Mouse (Mus musculus) stomach, postnatal 0 days (tissue): Measurements from ENCODE around the gene Sh2b2. TPM values are rescaled to one million over a fixed set of nuclear protein-coding genes. Genes with fewer than 3 reads are reported as not detected.

Source experiments
- ATAC-seq: fragments of 200-750 bp; cut with Nextera tagmentation; 2 replicates; pipeline ENCODE4 v1.8.0; 2017; ENCODE audit not compliant: low FRiP score, low TSS enrichment
- DNase-seq: peaks from one replicate; pipeline ENCODE4 v3.0.0-alpha.2; 2016; ENCODE audit warnings: low spot score
- H3K27ac ChIP-seq: fragments of 300-500 bp; sonication (generic); replicated peaks from 2 replicates; pipeline ENCODE4 v1.5.1; 2014; ENCODE audit warnings: mild to moderate bottlenecking, control low read depth
- H3K27me3 ChIP-seq: fragments of 300-500 bp; sonication (generic); 2 replicates; pipeline ENCODE4 v1.6.1; 2014; ENCODE audit warnings: low read length; ENCODE audit not compliant: control insufficient read depth, insufficient read depth
- H3K36me3 ChIP-seq: fragments of 300-500 bp; sonication (generic); 2 replicates; pipeline ENCODE4 v1.6.1; 2014; ENCODE audit warnings: low read length, mixed read lengths; ENCODE audit not compliant: control insufficient read depth, insufficient read depth
- H3K4me1 ChIP-seq: fragments of 300-500 bp; sonication (generic); replicated peaks from 2 replicates; pipeline ENCODE4 v1.6.1; 2014; ENCODE audit warnings: antibody characterized with exemption; ENCODE audit not compliant: control insufficient read depth, insufficient read depth
- H3K4me2 ChIP-seq: fragments of 300-500 bp; sonication (generic); replicated peaks from 2 replicates; pipeline ENCODE4 v1.6.1; 2014; ENCODE audit warnings: low read depth, mild to moderate bottlenecking, control low read depth, moderate library complexity
- H3K4me3 ChIP-seq: fragments of 300-500 bp; sonication (generic); 2 replicates; pipeline ENCODE4 v1.5.1; 2014; ENCODE audit warnings: low read depth, low read length, control low read depth
- H3K9ac ChIP-seq: fragments of 300-500 bp; sonication (generic); 2 replicates; pipeline ENCODE4 v1.6.1; 2014; ENCODE audit warnings: mild to moderate bottlenecking, low read length, control low read depth, mixed read lengths
- H3K9me3 ChIP-seq: fragments of 300-500 bp; sonication (generic); 2 replicates; pipeline ENCODE4 v1.6.1; 2016; ENCODE audit warnings: low read length; ENCODE audit not compliant: control insufficient read depth
- CTCF ChIP-seq: IDR thresholded peaks from 2 replicates; pipeline ENCODE4 v1.5.1; 2016; ENCODE audit warnings: antibody characterized with exemption, low read depth, mild to moderate bottlenecking, moderate library complexity
- EP300 ChIP-seq: optimal IDR thresholded peaks from 2 replicates; pipeline ENCODE3; 2016; ENCODE audit warnings: antibody characterized with exemption
- WGBS: fragments of 180-500 bp; shearing (Covaris S2); extraction: QIAGEN DNeasy Blood & Tissue Kit; methylation state at CpG from one replicate; pipeline ENCODE4 v1.1.7; 2014; 5-methylcytosine and 5-hydroxymethylcytosine counted together
- polyA plus RNA-seq: library from polyadenylated mRNA; unstranded; fragments of >200 nt; fragmentation: Nextera tagmentation; extraction: Ambion mirVana; gene quantifications from 2 replicates; pipeline ENCODE4 v1.2.1, GENCODE M21; 2015

Gene Sh2b2
- polyA plus RNA-seq, 1 experiment from 2014 or later = 0.92 TPM

GRCm38 (mm10) chr5:136171363-136172341, 74.7 kb downstream of the Sh2b2 start:
- peak overlapping the region; percentile 57; the same call in 1 of the 2 replicates for H3K4me3 ChIP-seq
- DNase-seq (peak; percentile 50), ATAC-seq (peak; percentile 39)
- 24% methylated on average over 17 of the region's 17 CpGs for WGBS
- TF ChIP-seq CTCF (no peak), EP300 (no peak)
- H3K27me3 ChIP-seq = no peaks in the 10 kb centered on the region
- H3K9ac ChIP-seq = no peak overlapping the region
- no peaks in the 10 kb centered on the region for H3K9me3 ChIP-seq
- H3K27ac ChIP-seq = peak overlapping the region; percentile 88
- no peaks in the 10 kb centered on the region for H3K36me3 ChIP-seq
- peak overlapping the region; percentile 87 for H3K4me2 ChIP-seq
- peaks cover 2% of the 10 kb centered on the region; the same call in 1 of the 2 replicates for H3K4me1 ChIP-seq

DNA sequence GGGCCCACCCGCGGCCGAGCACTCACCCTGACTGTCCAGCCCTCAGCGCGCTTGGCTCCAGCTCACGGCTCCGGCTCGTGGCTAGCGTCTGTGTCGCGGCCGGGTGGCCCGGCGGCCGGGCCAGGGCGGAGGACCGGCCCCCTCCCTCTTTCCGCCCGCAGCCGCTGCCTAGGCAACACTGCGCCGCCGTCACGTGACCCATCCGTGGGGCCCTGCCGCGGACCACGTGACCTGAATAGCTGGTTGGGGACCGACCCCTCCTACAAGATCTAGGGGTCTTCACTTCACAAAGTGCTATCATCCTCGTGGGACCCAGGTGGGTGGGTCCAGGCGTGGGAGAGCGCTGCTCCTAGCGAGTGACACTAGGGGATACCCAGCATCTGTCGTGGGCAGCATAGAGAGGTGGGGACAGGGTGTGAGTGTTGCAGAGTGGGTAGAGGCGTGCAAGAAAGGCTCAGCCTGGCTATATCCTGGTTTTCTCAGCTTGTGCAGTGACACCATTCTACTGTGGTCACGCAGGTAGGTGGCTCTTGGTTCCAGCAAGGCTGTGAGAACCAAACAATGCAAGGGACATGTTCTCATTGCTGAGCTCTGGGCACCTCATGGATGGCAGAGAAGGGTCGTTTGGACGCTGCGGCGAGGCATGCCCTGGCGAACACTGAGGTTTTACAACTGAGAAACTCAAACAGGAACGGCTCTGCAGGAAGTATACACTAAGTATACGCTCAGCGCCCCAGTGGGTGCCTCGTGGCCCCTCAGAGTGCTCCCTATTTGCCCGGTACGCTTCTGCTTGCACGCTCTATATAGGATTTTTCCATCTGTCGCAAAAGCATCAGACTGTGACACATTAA, 75.6 kb downstream of the Sh2b2 start, which contains the start of gene Orai2:
Orai2 (minus strand) TSS at position 202 of the 851 bp plus-strand sequence.
- 2% methylated on average over 48 of the region's 49 CpGs for WGBS
- peak; percentile 82 for DNase-seq
- Histone ChIP-seq H3K4me2 (peak within 1 kb of the TSS; percentile 87), H3K27me3 (no peaks in the 10 kb centered on the region), H3K9ac (peak within 1 kb of the TSS; percentile 64), H3K4me1 (peaks cover 2% of the 10 kb centered on the region; the same call in 1 of the 2 replicates), H3K9me3 (no peaks in the 10 kb centered on the region), H3K27ac (peak within 1 kb of the TSS; percentile 88), H3K36me3 (no peaks in the 10 kb centered on the region), H3K4me3 (peak within 1 kb of the TSS; percentile 57)
- TF ChIP-seq CTCF (no peak), EP300 (no peak)
- peak; percentile 67 for ATAC-seq

- WGBS = 16% methylated on average over 13 of the region's 15 CpGs
- no peak for TF ChIP-seq CTCF
- no peak for TF ChIP-seq EP300
These were observed 76.5 kb downstream of the Sh2b2 start for GRCm38 (mm10) chr5:136169626-136170511.

More at GRCm38 (mm10) chr5:136169626-136170511, 76.5 kb downstream of the Sh2b2 start:
- Histone ChIP-seq H3K9me3 (no peaks in the 10 kb centered on the region), H3K4me2 (peak overlapping the region; percentile 87), H3K4me3 (peak overlapping the region; percentile 57), H3K36me3 (no peaks in the 10 kb centered on the region), H3K27me3 (no peaks in the 10 kb centered on the region), H3K27ac (peak overlapping the region; percentile 88), H3K9ac (peak overlapping the region; percentile 64), H3K4me1 (peaks cover 2% of the 10 kb centered on the region; the same call in 1 of the 2 replicates)
- DNase-seq (peak; percentile 42), ATAC-seq (peak; percentile 6)

Other genes with a start within 250 kb of the Sh2b2 start
- 22.8 and 27.7 TPM in 2 replicates for gene Upk3b, start 208.1 kb downstream of the Sh2b2 start, polyA plus RNA-seq
- gene Upk3bl, start 192.1 kb downstream of the Sh2b2 start, polyA plus RNA-seq = 27.4 and 56.0 TPM in 2 replicates
- gene Rasa4, start 162.6 kb downstream of the Sh2b2 start, polyA plus RNA-seq = 4.0 and 4.7 TPM in 2 replicates
- 171 TPM in 2 replicates for gene Polr2j, start 129.9 kb downstream of the Sh2b2 start, polyA plus RNA-seq
- gene Lrwd1, start 110.5 kb downstream of the Sh2b2 start, polyA plus RNA-seq = 8.5 and 9.2 TPM in 2 replicates
- gene Alkbh4, start 110.4 kb downstream of the Sh2b2 start, polyA plus RNA-seq = 9.4 and 10.3 TPM in 2 replicates
- gene Orai2, start 75.8 kb downstream of the Sh2b2 start, polyA plus RNA-seq = 6.7 and 7.2 TPM in 2 replicates
- 30.6 and 34.1 TPM in 2 replicates for gene Prkrip1, start 47.6 kb downstream of the Sh2b2 start, polyA plus RNA-seq